Mouse (Mus musculus) hindbrain, postnatal 0 days (tissue): ENCODE measurements around the gene Tmem223. TPM values are rescaled to one million over a fixed set of nuclear protein-coding genes. Genes with fewer than 3 reads are reported as not detected.

ENCODE experiments used
- ATAC-seq: fragments of 200-750 bp; cut with Nextera tagmentation; 2 replicates; pipeline ENCODE4 v1.8.0; 2017; ENCODE audit warnings: mild to moderate bottlenecking, moderate TSS enrichment, moderate library complexity
- DNase-seq: peaks from one replicate; pipeline ENCODE4 v3.0.0-alpha.2; 2015; ENCODE audit warnings: low spot score
- H3K27ac ChIP-seq: fragments of 300-500 bp; sonication (generic); 2 replicates; pipeline ENCODE4 v1.5.1; 2014; ENCODE audit warnings: mild to moderate bottlenecking
- H3K27me3 ChIP-seq: fragments of 300-500 bp; sonication (generic); 2 replicates; pipeline ENCODE4 v1.6.1; 2014; ENCODE audit warnings: low read length, mixed read lengths; ENCODE audit not compliant: insufficient read depth
- H3K36me3 ChIP-seq: fragments of 300-500 bp; sonication (generic); 2 replicates; pipeline ENCODE4 v1.6.1; 2014; ENCODE audit warnings: low read length, mixed read lengths; ENCODE audit not compliant: insufficient read depth
- H3K4me1 ChIP-seq: fragments of 300-500 bp; sonication (generic); 2 replicates; pipeline ENCODE4 v1.6.1; 2014; ENCODE audit warnings: antibody characterized with exemption, low read length, mixed read lengths; ENCODE audit not compliant: insufficient read depth
- H3K4me2 ChIP-seq: fragments of 300-500 bp; sonication (generic); 2 replicates; pipeline ENCODE4 v1.6.1; 2014; ENCODE audit warnings: low read depth, mild to moderate bottlenecking, low read length, moderate library complexity, mixed read lengths
- H3K4me3 ChIP-seq: fragments of 300-500 bp; sonication (generic); 2 replicates; pipeline ENCODE4 v1.5.1; 2014; ENCODE audit warnings: low read length
- H3K9ac ChIP-seq: fragments of 300-500 bp; sonication (generic); replicated peaks from 2 replicates; pipeline ENCODE4 v1.6.1; 2014; ENCODE audit warnings: mild to moderate bottlenecking, low read length, moderate library complexity, mixed read lengths
- H3K9me3 ChIP-seq: fragments of 300-500 bp; sonication (generic); 2 replicates; pipeline ENCODE4 v1.6.1; 2016; ENCODE audit warnings: low read length, mixed read lengths
- CTCF ChIP-seq: IDR thresholded peaks from 2 replicates; pipeline ENCODE4 v1.5.1; 2016; ENCODE audit warnings: antibody characterized with exemption, control low read depth, low read depth
- WGBS: fragments of 180-500 bp; shearing (Covaris S2); extraction: QIAGEN DNeasy Blood & Tissue Kit; methylation state at CpG from one replicate; pipeline ENCODE4 v1.1.7; 2014; 5-methylcytosine and 5-hydroxymethylcytosine counted together
- polyA plus RNA-seq: library from polyadenylated mRNA; unstranded; fragments of >200 nt; fragmentation: Nextera tagmentation; extraction: Ambion mirVana; gene quantifications from 2 replicates; pipeline ENCODE4 v1.2.1, GENCODE M21; 2015
- total RNA-seq: library from RNA; depleted of rRNA; stranded (reverse); fragments of >200 nt; gene quantifications from 2 replicates; pipeline ENCODE4 v1.2.3, GENCODE M21; 2014; rRNA removed

Gene Tmem223
- total RNA-seq: 269 and 347 TPM in 2 replicates
- 233 and 258 TPM in 2 replicates for polyA plus RNA-seq

DNA sequence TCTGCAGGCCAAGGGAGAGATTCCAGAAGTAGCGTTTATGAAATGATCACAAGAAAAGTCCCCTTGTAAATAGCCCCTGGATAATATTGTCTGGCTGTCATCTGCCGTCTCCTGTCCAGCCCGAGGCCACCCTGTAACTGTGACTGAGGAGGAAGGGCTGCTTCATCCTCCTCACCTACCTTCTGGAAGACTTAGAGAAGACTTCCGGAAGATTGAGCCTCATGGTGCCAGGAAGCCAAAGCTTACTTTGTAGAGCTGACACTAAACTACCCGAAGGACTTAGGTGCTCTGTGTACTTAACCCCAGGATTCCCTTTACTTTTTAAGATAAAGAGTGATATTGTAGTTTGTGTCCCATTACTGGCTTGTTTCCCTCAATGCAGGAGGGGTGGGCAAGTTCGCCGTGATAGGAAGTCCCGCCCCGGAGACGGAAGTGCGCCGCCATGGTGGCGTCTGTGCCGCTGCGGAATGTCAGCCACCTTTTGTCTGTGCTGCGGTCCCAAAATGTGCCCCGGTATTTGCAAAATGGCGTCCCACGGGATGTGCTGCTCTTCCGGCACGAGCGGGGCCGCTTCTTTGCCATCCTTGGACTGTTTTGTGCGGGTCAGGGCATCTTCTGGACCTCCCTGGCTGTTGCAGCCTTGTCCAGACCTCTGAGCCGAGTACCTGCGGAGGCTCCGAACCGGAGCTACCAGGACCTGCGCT, at the start of gene Tmem223:
TSS of gene Tmem223 (plus strand) at position 430 of the 704 bp plus-strand sequence.
- peak; percentile 47 for TF ChIP-seq CTCF
- Histone ChIP-seq H3K4me3 (peak within 1 kb of the TSS; percentile 84), H3K9ac (peak within 1 kb of the TSS; percentile 90), H3K9me3 (no peaks in the 10 kb centered on the region), H3K36me3 (peaks cover 35% of the 10 kb centered on the region), H3K4me2 (peak within 1 kb of the TSS; percentile 81), H3K27me3 (no peaks in the 10 kb centered on the region), H3K4me1 (peaks cover 12% of the 10 kb centered on the region), H3K27ac (peak within 1 kb of the TSS; percentile 91)
- DNase-seq (peak; percentile 90), ATAC-seq (peak; percentile 67)
- 28% methylated on average over 29 of the region's 29 CpGs for WGBS

DNA sequence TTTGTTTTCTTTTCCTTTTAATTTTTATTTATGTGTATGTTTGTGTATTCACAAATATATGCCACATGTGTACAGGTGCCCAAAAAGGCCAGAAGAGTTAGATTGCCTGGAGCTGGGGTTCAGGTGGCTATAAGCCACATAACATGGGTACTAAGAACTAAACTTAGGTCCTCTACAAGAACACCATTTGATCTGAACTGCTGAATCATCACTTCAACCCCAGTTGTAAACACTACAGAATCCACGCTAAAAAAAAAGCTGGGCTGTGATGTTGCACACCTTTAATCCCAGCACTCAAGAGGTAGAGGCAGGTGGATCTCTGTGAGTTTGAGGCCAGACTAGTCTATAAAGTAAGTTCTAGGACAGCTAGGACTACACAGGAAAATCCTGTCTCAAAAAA, 49.4 kb upstream of the Tmem223 start:
- Histone ChIP-seq H3K9ac (no peak overlapping the region), H3K27ac (no peak overlapping the region), H3K36me3 (peaks cover 16% of the 10 kb centered on the region), H3K4me2 (peak overlapping the region; percentile 73; the same call in 1 of the 2 replicates), H3K4me3 (peak overlapping the region; percentile 71; the same call in 1 of the 2 replicates), H3K4me1 (peaks cover 14% of the 10 kb centered on the region; the same call in 1 of the 2 replicates), H3K9me3 (no peaks in the 10 kb centered on the region), H3K27me3 (no peaks in the 10 kb centered on the region)
- WGBS: 81% methylated on average over 1 of the region's 1 CpGs
- DNase-seq (no peak), ATAC-seq (no peak)
- TF ChIP-seq CTCF: no peak

DNA sequence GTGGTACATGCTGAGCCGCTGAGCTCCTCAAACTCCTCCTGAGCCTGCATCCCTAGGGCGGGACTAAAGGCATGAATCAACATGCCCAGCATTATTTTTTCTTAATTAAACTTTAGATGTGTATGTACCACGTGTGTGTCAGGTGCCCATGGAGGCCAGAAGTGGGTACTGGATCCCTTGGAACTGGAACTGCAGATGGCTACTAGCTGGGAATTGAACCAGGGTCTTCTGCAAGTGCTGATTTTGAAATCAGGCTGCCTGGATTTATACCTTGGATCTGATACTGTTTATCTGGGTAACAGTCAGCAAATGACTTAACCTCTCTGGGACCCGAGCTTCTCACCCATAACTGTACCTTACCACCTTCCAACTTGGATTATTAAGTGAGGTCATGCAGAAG, 48.8 kb upstream of the Tmem223 start:
- peaks cover 22% of the 10 kb centered on the region for H3K36me3 ChIP-seq
- H3K4me3 ChIP-seq: peak overlapping the region; percentile 71
- peaks cover 14% of the 10 kb centered on the region; the same call in 1 of the 2 replicates for H3K4me1 ChIP-seq
- H3K9ac ChIP-seq: peak overlapping the region; percentile 88
- no peaks in the 10 kb centered on the region for H3K9me3 ChIP-seq
- H3K27me3 ChIP-seq: no peaks in the 10 kb centered on the region
- peak overlapping the region; percentile 73 for H3K4me2 ChIP-seq
- TF ChIP-seq CTCF: no peak
- WGBS: 57% methylated on average over 4 of the region's 4 CpGs
- peak overlapping the region; percentile 98; the same call in 1 of the 2 replicates for H3K27ac ChIP-seq
- no peak for ATAC-seq
- no peak for DNase-seq

DNA sequence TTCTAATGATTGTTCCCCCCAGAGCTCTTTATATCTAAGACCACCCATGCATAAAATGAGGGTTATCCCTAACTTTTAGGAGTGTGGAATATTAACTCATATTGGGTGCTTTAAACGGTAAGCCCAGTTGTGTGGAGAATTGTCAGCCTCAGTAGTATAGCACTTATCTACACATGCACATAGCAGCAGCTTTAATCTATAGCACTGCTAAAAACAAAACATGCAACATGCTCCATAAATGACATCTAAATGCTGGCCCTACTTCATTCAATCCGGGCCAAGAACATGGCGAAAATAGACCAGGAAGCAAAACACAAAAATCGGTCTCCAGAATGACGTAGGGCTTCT, 48.3 kb upstream of the Tmem223 start:
- Histone ChIP-seq H3K27me3 (no peaks in the 10 kb centered on the region), H3K4me1 (peaks cover 14% of the 10 kb centered on the region; the same call in 1 of the 2 replicates), H3K4me2 (peak overlapping the region; percentile 73), H3K9me3 (no peaks in the 10 kb centered on the region), H3K4me3 (peak overlapping the region; percentile 71), H3K27ac (peak overlapping the region; percentile 98), H3K36me3 (peaks cover 22% of the 10 kb centered on the region), H3K9ac (peak overlapping the region; percentile 88)
- ATAC-seq (no peak), DNase-seq (no peak)
- under 1% methylated on average over 5 of the region's 5 CpGs for WGBS
- TF ChIP-seq CTCF: no peak

DNA sequence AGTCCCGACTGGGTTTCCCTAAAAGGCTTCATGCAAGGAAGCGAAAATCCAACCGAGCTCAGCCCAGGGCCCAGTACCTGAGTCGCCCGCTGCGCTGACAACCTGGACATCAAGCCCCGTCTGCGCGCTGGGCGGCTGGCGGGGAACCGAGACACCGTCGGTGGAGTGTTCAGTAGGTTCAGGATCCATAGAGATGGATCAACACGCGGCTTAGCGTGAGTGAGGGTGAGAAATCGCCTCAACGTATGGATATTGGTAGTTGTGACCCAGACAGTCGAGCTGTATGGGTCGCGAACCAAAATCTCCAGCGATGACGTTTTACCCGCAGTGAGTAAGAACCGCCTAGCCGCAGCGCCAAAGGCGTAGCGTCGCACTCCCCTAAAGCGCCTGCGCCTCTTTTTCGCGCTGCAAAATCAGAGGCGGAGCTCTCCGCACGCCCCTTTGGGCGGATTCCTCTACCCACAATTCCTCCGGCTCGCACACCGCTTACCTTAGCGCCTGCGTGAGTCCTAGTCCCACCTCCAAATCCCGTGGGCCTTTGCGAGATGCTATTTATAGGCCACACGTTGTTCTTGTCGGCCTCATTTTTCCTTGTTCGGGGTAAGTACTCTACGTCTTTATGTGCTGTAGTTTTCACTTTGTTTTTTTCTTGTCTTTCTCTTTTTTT, 47.8 kb upstream of the Tmem223 start, which contains the start of gene Slc3a2:
TSS of gene Slc3a2 (minus strand) at position 463 of the 667 bp plus-strand sequence.
- ATAC-seq: peak; percentile 98
- peak; percentile 99 for DNase-seq
- H3K4me3 ChIP-seq: peak within 1 kb of the TSS; percentile 71
- peak within 1 kb of the TSS; percentile 88 for H3K9ac ChIP-seq
- H3K4me2 ChIP-seq: peak within 1 kb of the TSS; percentile 73
- TF ChIP-seq CTCF: peak; percentile 6; the same call in 1 of the 2 replicates
- H3K27me3 ChIP-seq: no peaks in the 10 kb centered on the region
- H3K27ac ChIP-seq: peak within 1 kb of the TSS; percentile 98
- H3K9me3 ChIP-seq: no peaks in the 10 kb centered on the region
- H3K4me1 ChIP-seq: peaks cover 14% of the 10 kb centered on the region; the same call in 1 of the 2 replicates
- under 1% methylated on average over 50 of the region's 50 CpGs for WGBS
- H3K36me3 ChIP-seq: peaks cover 22% of the 10 kb centered on the region

DNA sequence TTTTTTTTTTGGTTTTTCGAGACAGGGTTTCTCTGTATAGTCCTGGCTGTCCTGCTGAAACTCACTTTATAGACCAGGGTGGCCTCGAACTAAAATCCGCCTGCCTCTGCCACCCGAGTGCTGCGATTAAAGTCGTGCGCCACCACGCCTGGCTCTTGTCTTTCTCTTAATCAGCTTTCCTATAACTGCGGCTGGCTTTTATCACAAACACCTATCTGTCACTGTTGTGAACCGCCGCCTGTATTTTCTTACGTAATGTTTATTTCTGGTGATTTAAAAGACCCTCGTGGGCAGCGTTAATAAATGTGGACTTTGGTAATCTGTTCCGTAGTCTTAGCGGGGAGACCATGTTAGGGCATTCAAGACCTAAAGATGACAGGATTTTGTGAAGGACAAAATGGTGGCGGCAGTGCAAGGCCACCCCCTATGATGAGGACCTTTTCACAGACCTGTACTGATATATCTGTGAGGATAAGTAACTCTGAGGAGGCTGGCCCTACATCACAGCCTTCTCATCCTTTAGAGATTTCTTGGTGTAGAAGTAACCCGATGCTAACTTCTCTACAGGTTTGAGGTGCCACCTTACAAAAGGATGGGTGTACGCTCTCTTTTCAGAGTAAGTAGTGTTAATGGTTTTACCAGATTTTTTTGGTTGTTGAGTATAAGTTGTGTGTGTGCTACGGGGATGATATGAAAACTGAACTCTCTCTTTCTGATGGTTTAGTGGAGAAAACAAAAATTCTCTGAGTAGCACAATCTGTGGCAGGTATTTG, 47.0 kb upstream of the Tmem223 start:
- peaks cover 22% of the 10 kb centered on the region for H3K36me3 ChIP-seq
- ATAC-seq: no peak
- TF ChIP-seq CTCF: no peak
- DNase-seq: peak; percentile 53
- H3K4me3 ChIP-seq: peak overlapping the region; percentile 71
- peaks cover 14% of the 10 kb centered on the region; the same call in 1 of the 2 replicates for H3K4me1 ChIP-seq
- H3K9me3 ChIP-seq: no peaks in the 10 kb centered on the region
- no peaks in the 10 kb centered on the region for H3K27me3 ChIP-seq
- H3K4me2 ChIP-seq: peak overlapping the region; percentile 73
- peak overlapping the region; percentile 88 for H3K9ac ChIP-seq
- WGBS: under 1% methylated on average over 20 of the region's 20 CpGs
- H3K27ac ChIP-seq: peak overlapping the region; percentile 98
